Mouse (Mus musculus) spleen, postnatal 4 days (tissue): ENCODE data around the gene Zmiz1.

Source experiments
- DNase-seq, 2 experiments: peaks; one replicate each; pipeline ENCODE4 v3.0.0; 2022; ENCODE audit warnings: low spot score in 2 of 2

The Zmiz1 gene

DNA sequence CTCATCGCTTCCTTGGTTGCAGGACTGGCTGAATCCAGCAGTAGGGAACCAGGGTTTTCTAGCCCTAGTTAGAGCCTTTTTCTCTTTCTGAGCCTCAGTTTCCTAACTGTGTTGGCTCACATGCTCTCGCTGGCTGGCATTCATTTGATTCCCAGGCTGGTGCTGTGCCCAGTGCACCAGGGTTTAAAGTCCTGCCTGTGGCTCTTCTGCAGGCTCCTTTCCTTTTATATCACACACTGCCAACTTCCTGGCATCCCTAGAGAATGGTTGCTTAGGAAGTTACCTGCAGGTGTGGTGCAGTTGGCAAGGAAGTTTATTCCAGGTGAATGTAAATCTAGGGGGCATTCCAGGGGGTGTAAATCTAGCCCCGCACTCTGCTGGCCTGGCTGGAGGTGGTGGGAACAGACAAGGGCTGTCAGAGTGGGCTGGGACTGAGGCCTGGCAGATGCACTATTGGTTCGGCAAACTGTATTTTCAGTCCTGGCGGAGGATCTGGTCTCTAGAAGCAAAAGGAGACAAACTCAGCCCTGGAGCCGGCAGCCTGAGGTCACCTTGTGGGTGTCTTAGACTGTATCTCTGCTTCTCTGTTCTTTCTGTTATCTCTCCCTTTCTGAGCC is 234.4 kb downstream of the Zmiz1 start:
- DNase-seq, result no peak

DNA sequence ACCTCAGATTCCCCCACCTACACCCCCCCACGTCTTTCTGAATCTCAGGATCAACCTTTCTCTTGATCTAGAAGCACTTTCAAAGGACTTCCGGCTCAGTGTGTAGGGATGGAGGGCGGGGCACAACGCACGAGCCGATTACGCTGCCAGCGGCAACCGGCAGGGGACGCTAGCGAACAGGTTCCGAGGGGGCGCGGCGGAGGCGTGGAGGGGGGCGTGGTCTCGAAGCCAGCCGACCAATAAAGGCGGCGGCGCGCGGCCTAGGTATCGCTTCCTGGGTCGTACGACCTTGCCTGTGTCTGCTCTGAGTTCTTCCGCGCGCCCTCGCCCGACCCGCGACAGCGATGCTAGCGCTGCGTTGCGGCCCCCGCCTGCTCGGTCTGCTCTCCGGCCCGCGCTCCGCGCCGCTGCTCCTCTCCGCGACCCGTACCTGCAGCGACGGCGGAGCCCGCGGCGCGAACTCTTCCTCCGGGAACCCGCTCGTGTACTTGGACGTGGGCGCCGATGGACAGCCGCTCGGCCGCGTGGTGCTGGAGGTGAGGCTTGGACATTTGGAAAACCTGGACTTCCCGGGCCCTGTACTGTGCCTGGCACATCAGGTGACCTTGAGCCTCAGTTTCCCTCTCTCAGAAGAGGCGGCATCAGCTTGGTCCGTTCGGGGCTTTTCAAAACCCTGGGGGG is 235.0 kb downstream of the Zmiz1 start, which contains the start of gene Ppif:
Gene Ppif (plus strand): TSS at position 267 of the 681 bp plus-strand sequence.
- peak; percentile 97 to 100 for DNase-seq

DNA sequence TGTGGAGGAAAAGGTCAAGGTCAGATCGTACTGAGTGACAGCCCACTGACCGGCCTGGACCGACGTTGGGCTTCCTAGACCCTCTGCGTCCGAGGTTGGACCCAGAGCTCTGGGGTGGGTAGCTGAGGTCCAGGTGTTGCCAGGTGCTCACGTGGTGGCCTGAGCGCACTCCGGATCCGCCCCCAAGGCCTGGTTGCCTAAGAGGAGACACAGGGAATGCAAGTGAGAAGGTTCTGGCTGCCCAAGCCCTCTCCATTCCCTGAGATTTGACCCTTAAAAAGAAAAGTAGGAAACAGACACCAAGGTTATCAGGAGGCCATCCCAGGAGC is 235.5 kb downstream of the Zmiz1 start:
- DNase-seq, result no peak

DNA sequence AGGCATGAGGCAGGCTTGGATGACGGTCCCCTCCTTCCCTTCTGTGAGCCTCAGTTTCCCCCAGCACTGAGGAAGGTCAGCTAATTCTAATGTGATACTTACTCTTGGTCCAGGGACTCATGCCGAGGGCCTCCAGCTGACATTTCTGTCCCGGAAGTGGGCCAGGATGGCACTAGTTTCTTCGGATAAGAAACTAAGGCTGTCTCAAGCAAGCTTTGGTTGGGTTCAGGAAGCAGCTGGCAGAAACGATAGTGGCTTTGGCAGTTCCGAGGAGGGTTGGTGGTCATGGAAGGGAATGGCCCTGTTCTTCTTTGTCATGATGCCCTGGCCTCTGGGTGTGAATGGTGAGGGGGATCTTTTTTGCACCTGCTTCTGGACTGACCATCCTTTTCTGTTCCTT is 236.1 kb downstream of the Zmiz1 start:
- DNase-seq, result no peak

DNA sequence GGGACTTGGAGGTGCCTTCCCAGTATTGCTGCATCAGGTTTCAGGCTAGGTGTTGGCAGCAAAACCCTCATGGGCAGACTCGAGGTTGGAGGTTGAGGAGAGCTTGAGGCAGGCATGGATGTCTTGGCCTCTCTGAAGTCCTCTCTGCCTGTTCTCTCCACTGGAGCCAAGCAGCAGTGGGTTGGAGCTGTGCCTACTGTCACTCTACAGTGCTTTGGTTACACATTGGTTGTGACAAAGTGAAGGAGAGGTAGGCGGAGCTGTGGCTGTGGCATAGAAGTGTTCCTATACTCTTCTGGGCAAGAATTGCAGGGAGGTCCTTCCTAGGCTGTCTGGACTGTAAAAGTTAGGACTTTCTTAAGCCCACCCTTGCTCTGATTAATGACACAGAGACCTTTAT is 237.4 kb downstream of the Zmiz1 start:
- no peak for DNase-seq

DNA sequence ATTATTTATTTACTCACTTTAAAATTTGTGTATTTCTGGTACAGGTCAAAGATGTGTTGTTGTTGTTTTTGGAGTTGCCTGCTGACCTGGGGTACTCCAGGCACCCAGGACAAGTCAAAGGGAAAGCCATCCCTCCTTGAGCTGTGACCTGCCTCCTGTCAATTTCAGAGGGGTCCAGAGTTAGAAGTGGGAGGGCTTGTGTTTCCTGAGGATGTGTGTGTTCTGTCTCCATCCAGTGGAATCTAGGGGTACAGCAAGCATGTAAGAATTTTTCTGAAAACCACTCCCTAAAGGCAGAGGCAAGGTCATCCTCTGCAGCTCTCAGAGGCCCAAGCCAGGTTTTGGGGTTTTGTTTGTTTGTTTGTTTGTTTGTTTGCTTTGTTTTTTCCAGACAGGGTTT is 243.0 kb downstream of the Zmiz1 start:
- no peak for DNase-seq

DNA sequence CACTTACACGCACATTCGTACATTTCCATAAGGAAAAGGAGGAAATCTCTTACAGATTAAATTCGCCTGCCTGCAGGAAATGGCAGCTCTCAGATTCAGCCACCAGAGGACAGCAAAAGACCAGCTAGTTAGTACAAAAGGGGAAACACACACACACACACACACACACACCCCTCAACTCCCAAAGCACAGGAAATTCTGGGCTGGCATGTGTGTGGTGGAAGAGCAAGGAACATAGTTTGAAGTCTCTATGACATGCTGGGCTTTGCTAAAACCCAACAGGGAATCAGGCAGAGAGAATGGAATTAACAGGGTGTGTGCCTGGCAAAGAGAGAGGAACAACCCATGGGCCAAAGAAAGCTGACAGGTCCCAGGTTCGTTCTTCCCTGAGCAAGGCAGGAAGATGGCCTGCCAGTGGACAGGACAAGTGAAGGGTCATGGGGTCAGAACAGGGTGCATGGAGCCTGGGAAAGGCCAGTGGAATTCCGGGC is 248.8 kb downstream of the Zmiz1 start:
- peak; percentile 40 to 65 for DNase-seq

DNA sequence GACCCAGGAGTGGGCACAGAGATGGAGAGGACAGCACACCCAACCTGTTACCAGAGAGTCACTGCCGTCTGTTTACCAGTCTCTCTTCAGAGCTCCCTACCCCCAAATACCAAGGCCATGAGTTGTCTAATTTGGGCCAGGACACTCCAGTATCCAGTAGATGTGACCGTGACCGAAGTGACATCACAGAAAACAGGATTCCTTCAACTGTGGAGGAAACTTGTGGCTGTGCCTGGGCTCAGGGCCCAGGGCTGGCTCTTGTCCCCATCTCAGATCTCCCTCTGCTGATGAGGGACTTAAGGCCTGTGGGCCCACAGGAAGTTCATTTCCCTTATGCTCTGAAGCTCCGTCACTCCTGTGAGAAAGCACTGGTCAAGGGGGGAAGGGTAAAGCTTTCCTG is 249.5 kb downstream of the Zmiz1 start:
- DNase-seq, result no peak

DNA sequence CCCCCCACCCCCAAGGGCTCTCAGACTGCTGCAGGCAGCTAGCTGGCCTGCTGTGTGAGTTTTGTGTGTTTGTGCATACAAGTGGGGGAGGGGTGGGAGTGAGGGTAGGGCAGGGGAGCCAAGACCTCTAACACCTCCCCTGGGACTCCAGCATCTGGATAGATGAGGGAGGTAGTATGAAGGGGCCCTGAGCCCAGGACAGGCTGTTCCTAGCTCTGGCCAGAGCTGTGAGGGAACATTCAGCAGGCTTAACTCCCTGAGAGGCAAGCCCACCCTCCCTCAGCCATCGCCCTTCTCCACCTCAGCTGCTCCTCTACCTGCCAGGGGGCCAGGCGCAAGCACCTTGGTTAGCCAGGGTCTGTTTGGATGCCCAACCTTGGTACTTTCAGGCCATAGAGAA is 249.9 kb downstream of the Zmiz1 start:
- DNase-seq, result peak in 1 of 2 experiments; percentile 62

DNA sequence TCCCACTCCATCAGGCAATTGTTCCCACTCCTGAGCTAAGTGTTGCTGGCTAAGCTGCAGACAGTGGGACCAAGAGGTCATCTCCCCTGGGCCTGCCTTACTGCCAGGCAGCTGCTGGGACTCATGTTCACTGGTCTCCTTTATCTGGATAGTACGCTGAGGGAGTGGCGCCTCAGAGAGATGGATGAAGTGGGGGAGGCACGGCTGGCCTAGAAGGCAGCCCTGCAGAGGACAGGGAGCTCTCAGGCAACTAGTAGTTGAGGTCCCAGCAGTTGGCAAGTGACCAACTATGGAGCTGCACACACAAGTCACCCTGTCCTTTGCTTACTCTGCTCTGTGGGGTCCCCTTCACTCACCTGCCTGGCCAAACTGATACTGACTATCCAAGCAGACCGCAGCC is 251.1 kb downstream of the Zmiz1 start:
- peak in 1 of 2 experiments; percentile 60 for DNase-seq

DNA sequence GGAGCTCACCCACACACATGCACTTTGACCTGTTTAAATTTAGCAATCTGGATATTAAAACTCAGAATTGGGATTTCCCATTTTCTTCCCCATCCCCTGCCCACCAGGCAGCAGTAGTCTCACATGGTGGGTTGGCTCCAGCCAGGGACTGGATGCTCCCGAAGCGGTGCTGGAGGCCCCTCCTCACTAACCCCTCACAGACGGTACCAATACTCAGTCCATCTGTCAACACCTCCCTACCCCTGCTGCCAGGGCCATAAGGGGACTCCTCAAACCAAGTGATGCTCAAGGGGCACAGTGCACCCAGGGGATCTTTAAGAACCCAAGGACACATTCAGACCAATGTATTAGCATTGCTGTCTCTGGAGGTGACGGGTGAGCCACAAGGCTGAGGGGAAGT is 251.7 kb downstream of the Zmiz1 start:
- no peak for DNase-seq

DNA sequence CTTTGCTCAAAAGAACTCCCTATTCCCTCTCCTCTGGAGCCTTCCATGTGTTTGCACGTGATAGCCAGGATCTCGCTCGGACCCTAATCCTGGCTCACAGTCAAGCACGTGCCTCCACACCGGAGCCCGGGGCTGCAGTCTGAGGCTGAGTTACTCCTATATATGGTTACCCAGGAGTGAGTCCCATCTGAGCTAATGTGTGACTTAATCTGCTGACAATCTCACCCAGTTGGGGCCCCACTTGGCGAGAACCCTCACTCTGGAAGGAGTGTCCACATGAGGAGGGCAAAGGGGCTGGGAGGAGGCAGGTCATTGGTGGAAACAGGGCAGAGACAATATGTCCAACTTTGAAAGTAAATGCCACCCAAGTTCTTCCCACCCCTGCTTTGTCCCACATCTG is 252.2 kb downstream of the Zmiz1 start:
- DNase-seq, result no peak

DNA sequence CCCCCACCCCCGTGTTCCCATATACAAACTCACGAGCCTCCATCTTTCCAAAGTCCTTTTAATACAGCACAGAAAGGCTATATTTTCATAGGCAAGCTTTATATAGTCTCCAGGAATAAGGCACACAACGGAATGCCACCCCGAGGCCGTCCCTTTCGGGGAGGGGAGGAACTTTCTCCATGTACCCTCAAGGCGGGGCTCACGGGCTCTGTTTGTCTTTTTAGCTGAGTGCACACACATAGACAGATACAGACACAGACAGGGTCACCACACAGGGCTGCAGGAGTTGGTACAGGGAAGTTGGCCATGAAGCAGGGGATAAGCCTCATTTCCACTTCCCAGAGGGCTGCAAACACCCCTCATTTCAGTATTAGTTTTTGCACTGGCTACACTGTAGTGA is 252.6 kb downstream of the Zmiz1 start:
- no peak for DNase-seq

DNA sequence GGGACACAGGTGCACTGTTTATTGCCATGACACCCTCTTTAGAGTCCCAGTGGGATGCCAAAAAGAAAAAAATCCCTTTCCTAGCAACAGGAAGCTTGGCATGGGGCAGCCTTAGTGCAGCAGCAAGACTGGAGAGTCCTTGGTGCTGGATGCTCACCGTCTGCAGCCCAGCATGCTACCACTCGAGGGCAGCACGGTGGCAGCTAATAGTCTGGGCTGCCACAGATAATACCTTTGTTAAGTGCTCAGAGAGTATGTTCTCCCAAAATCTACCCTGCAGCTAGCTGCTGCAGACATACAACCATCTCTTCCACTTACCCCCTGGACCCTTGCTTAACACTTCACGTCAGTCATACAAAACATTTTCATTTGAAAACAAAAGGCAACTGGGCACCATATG is 254.5 kb downstream of the Zmiz1 start:
- no peak for DNase-seq
